Comparison of ENCODE assay signal across 8 mouse cellular contexts in the genomic region with DNA sequence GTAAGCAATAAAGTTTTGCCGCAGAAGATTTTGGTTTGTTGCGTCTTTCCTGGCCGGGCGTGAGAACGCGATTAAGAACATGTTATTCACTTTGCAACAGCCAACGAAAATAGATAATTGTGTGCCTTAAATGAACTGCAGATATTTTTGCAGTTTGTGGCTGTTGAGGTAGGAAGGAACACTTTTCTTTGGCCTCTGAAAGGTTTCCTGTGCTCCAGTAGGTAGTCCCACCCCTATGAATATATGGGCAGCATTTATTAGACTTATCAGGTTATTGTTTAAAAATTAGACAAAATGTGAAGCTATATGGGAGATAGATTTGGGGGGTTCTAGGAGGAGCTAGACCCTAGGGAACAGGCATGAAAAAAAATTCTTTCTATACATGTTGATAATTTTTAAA.
DNase-seq lines count a peak whose midpoint lies in the region; ATAC-seq and TF ChIP-seq lines count a peak whose summit lies in the region.

No protein-coding gene starts in this region.

- no peak overlapping the region for H3K27ac ChIP-seq in lung, embryonic 15.5 days
- H3K27ac ChIP-seq in embryonic fibroblast, embryonic 13.5 days (ENCODE audit: insufficient read depth, low read length) = no peak overlapping the region
- H3K27ac ChIP-seq in limb, embryonic 12.5 days = no peak overlapping the region
- H3K27ac ChIP-seq in neural tube, embryonic 15.5 days (replicated peaks) = no peak overlapping the region

- 22% methylated on average over 7 of the region's 7 CpGs for WGBS in lung, embryonic 15.5 days
- 26% methylated on average over 7 of the region's 7 CpGs for WGBS in limb, embryonic 12.5 days
- 39% methylated on average over 7 of the region's 7 CpGs for WGBS in neural tube, embryonic 15.5 days

- H3K9me3 ChIP-seq in lung, embryonic 15.5 days = no peaks in the 10 kb centered on the region
- H3K9me3 ChIP-seq in limb, embryonic 12.5 days = no peaks in the 10 kb centered on the region
- no peaks in the 10 kb centered on the region for H3K9me3 ChIP-seq in neural tube, embryonic 15.5 days (replicated peaks)

- H3K4me1 ChIP-seq in lung, embryonic 15.5 days = no peaks in the 10 kb centered on the region
- H3K4me1 ChIP-seq in embryonic fibroblast, embryonic 13.5 days (ENCODE audit: control insufficient read depth, insufficient read depth, low read length) = no peaks in the 10 kb centered on the region
- H3K4me1 ChIP-seq in limb, embryonic 12.5 days (replicated peaks) = no peaks in the 10 kb centered on the region
- peaks cover 2% of the 10 kb centered on the region; the same call in 1 of the 2 replicates for H3K4me1 ChIP-seq in neural tube, embryonic 15.5 days

- H3K4me3 ChIP-seq in lung, embryonic 15.5 days = peak overlapping the region; percentile 44
- peak overlapping the region; percentile 4; the same call in 1 of the 2 replicates for H3K4me3 ChIP-seq in embryonic fibroblast, embryonic 13.5 days (ENCODE audit: insufficient read depth, low read length)
- H3K4me3 ChIP-seq in limb, embryonic 12.5 days (replicated peaks) = peak overlapping the region; percentile 37
- H3K4me3 ChIP-seq in neural tube, embryonic 15.5 days (replicated peaks) = peak overlapping the region; percentile 37

- no peaks in the 10 kb centered on the region for H3K27me3 ChIP-seq in lung, embryonic 15.5 days
- H3K27me3 ChIP-seq in limb, embryonic 12.5 days = no peaks in the 10 kb centered on the region
- no peaks in the 10 kb centered on the region for H3K27me3 ChIP-seq in neural tube, embryonic 15.5 days (replicated peaks)

- TF ChIP-seq POLR2A in embryonic fibroblast, embryonic 13.5 days (IDR thresholded peaks at IDR 0.05; ENCODE audit: low read depth, low read length) = no peak

- TF ChIP-seq CTCF in embryonic fibroblast, embryonic 13.5 days (IDR thresholded peaks at IDR 0.05; ENCODE audit: borderline replicate concordance, insufficient read depth, low read length) = no peak

- peak overlapping the region; percentile 50 for H3K4me2 ChIP-seq in lung, embryonic 15.5 days
- H3K4me2 ChIP-seq in limb, embryonic 12.5 days = peak overlapping the region; percentile 51
- peak overlapping the region; percentile 54 for H3K4me2 ChIP-seq in neural tube, embryonic 15.5 days

- H3K36me3 ChIP-seq in lung, embryonic 15.5 days = no peaks in the 10 kb centered on the region
- H3K36me3 ChIP-seq in limb, embryonic 12.5 days = no peaks in the 10 kb centered on the region
- H3K36me3 ChIP-seq in neural tube, embryonic 15.5 days = no peaks in the 10 kb centered on the region

- H3K9ac ChIP-seq in lung, embryonic 15.5 days = peak overlapping the region; percentile 23; the same call in 1 of the 2 replicates
- H3K9ac ChIP-seq in limb, embryonic 12.5 days (replicated peaks) = 0 out of 2 replicates have a peak overlapping the region, but pooled peaks have one; percentile 27
- H3K9ac ChIP-seq in neural tube, embryonic 15.5 days (replicated peaks) = 0 out of 2 replicates have a peak overlapping the region, but pooled peaks have one; percentile 37

- DNase-seq in lung, postnatal 14 days = no peak
- DNase-seq in gastrocnemius, adult 18-20 months (ENCODE audit: low spot score) = no peak
- DNase-seq in layer of hippocampus, adult 9-11 months = no peak
- DNase-seq in spleen, adult 12 weeks (ENCODE audit: low spot score) = no peak

- ATAC-seq in lung, embryonic 15.5 days (ENCODE audit: borderline replicate concordance, extremely low read depth, low FRiP score, low TSS enrichment) = no peak
- ATAC-seq in limb, embryonic 12.5 days (ENCODE audit: insufficient number of reproducible peaks, insufficient read depth, low FRiP score, low TSS enrichment, low read depth) = no peak
- 0 out of 2 replicates have a peak, but pooled peaks have one; percentile 47 for ATAC-seq in neural tube, embryonic 15.5 days (ENCODE audit: low FRiP score)
